Mouse (Mus musculus) brain, embryonic 14.5 days (tissue): Measurements from ENCODE around the gene Sept8. TPM values are rescaled to one million over a fixed set of nuclear protein-coding genes. Genes with fewer than 3 reads are reported as not detected.

Source experiments
- DNase-seq: peaks from one replicate; pipeline ENCODE4 v3.0.0-alpha.2; 2011; ENCODE audit warnings: low read depth
- CTCF ChIP-seq: fragments of 200-500 bp; IDR thresholded peaks from 2 replicates; pipeline ENCODE4 v1.5.1; 2012; ENCODE audit warnings: inconsistent platforms, mild to moderate bottlenecking, moderate library complexity, borderline replicate concordance; ENCODE audit not compliant: insufficient read depth, insufficient read length; ENCODE audit errors: extremely low read depth
- POLR2A ChIP-seq: fragments of 200-500 bp; IDR thresholded peaks from 2 replicates; pipeline ENCODE4 v1.6.1; 2012; ENCODE audit warnings: mild to moderate bottlenecking, inconsistent platforms, borderline replicate concordance; ENCODE audit not compliant: poor library complexity, insufficient read depth, insufficient read length, severe bottlenecking; ENCODE audit errors: extremely low read depth
- polyA plus RNA-seq: library from polyadenylated mRNA; depleted of rRNA; stranded (reverse); fragments of >200 nt; gene quantifications from 2 replicates; pipeline ENCODE4 v1.2.3, GENCODE M21; 2012

Sept8 gene
- polyA plus RNA-seq, 1 experiment = 38.4 TPM

- no peak for DNase-seq
- no peak for TF ChIP-seq CTCF
- TF ChIP-seq POLR2A = no peak
Measured at GRCm38 (mm10) chr11:53483159-53483891, 35.7 kb upstream of the Sept8 start.

GRCm38 (mm10) chr11:53485719-53486118, 33.3 kb upstream of the Sept8 start:
- DNase-seq = no peak
- TF ChIP-seq CTCF (peak; percentile 30; the same call in 1 of the 2 replicates), POLR2A (no peak)

GRCm38 (mm10) chr11:53486351-53486750, 32.7 kb upstream of the Sept8 start:
- TF ChIP-seq POLR2A (no peak), CTCF (no peak)
- DNase-seq = no peak

GRCm38 (mm10) chr11:53486822-53487594, 32.0 kb upstream of the Sept8 start:
- no peak for DNase-seq
- TF ChIP-seq CTCF = no peak
- TF ChIP-seq POLR2A = no peak

GRCm38 (mm10) chr11:53489007-53489406, 30.1 kb upstream of the Sept8 start:
- no peak for DNase-seq
- no peak for TF ChIP-seq POLR2A
- TF ChIP-seq CTCF = no peak

DNA sequence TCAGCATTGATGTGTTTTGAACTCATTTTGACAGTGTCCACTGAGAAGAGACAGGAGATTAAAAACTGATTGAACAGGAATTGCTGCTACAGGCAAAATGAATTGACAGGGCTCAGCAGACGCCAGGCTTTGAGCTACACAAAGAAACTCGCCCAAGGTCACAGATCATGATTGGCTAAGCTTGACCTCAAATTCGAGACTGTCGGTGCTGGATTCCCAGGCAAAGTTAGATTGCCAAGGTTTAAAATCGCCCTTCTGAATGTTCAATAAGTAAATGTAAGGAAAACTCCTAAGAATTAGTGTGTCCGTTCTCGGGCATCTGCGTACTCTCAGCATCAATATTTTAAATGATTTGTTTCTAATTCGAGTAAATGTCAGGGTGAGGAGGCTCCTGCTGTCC, 29.6 kb upstream of the Sept8 start:
- DNase-seq = no peak

GRCm38 (mm10) chr11:53491954-53492401, 27.1 kb upstream of the Sept8 start:
- TF ChIP-seq POLR2A = no peak
- DNase-seq = peak; percentile 86

More for the DNA sequence above, 29.6 kb upstream of the Sept8 start:
- TF ChIP-seq CTCF = no peak
- no peak for TF ChIP-seq POLR2A

DNA sequence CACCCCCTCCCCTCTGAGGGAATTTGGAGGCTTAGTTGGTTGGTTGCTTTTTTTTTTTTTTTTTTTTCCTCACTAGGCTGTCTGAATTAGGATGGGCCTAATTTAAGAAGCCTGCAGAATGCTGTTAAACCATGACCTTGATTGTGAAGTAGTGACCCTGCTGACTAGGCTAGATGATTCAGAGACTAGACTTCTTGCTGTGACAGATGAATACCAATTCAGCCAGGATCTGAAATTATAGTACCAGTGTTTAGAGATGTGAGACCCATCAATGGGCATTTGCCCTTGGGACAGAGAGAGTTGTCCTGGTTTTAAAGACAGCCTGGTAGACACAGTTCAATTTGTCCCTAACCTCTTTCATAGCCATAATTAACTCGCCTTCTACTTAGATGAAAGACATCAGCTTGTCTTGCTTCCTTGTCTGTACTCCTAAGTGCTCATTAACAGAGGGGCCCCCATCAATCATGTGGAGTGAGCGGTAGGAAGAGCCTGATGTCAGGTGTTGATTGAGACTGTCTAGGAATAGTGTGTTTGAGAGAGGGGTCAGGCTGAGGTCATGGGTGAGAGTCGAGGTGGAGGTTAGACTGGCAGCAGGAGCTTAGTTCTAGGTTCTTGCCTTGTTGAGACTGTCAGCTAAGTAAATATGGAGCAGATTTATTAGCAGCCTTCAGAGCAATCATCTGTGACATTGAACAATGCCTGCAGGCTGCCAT, 25.7 kb upstream of the Sept8 start:
- DNase-seq = peak; percentile 54
- TF ChIP-seq POLR2A = no peak
- no peak for TF ChIP-seq CTCF

GRCm38 (mm10) chr11:53495417-53495816, 23.6 kb upstream of the Sept8 start:
- DNase-seq = peak; percentile 81
- TF ChIP-seq POLR2A (no peak), CTCF (no peak)

DNA sequence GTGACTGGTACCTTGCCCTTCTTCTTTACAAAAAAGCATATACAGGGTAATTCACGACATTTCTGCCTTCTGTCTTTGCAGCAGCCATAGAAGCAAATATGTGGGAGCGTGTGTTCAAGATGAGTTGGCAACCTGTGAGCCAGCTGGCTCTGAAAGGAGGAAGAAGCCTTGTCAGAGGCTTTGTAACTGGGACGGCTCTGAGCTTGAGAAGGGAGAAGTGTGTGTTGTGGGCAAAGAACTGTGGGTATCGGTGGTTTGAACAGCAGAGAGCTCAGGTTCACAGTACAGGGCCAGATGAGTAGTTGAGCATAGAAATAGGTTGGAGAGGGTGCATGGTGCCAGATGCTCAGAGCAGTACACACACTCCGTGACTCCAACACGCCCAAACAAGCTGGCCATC, 22.1 kb upstream of the Sept8 start:
- TF ChIP-seq CTCF = no peak
- TF ChIP-seq POLR2A = no peak
- DNase-seq = peak; percentile 55

DNA sequence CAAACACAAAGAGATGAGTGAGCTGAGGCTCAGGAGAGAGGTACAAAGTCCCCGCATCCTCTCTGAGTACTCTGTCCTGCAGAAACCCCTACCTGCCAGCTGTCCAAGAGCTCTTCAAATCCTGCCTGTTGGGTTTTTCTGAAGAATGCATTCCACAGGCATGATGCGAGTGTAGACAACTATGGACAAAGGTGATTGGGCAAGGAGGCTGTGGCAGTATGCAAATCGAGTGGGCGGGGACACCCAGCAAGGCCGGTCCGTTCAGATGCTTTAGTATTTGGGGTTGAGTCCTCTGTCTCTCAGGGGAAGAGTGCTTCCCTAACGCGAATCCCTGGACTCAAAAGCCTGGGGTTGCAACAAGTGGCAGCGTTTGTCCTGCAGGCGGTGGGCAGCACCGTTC, 18.5 kb upstream of the Sept8 start:
- DNase-seq = peak; percentile 55
- TF ChIP-seq CTCF = no peak
- no peak for TF ChIP-seq POLR2A
